Mouse (Mus musculus) forebrain, postnatal 0 days (tissue): ENCODE measurements around the gene Arl8a. TPM values are rescaled to one million over a fixed set of nuclear protein-coding genes. Genes with fewer than 3 reads are reported as not detected.

Experiments
- ATAC-seq: fragments of 200-750 bp; cut with Nextera tagmentation; 2 replicates; pipeline ENCODE4 v1.8.0; 2017; ENCODE audit warnings: mild to moderate bottlenecking, moderate library complexity
- DNase-seq: peaks from one replicate; pipeline ENCODE4 v3.0.0-alpha.2; 2015
- H3K27ac ChIP-seq: fragments of 300-500 bp; sonication (generic); 2 replicates; pipeline ENCODE4 v1.5.1; 2014; ENCODE audit warnings: low read depth, mild to moderate bottlenecking, antibody characterized with exemption, low read length, moderate library complexity, mixed read lengths
- H3K27me3 ChIP-seq: fragments of 300-500 bp; sonication (generic); 2 replicates; pipeline ENCODE4 v1.6.1; 2014; ENCODE audit warnings: mild to moderate bottlenecking, low read length, mixed read lengths; ENCODE audit not compliant: insufficient read depth
- H3K36me3 ChIP-seq: fragments of 300-500 bp; sonication (generic); 2 replicates; pipeline ENCODE4 v1.6.1; 2014; ENCODE audit warnings: mild to moderate bottlenecking, moderate library complexity; ENCODE audit not compliant: insufficient read depth
- H3K4me1 ChIP-seq: fragments of 300-500 bp; sonication (generic); 2 replicates; pipeline ENCODE4 v1.6.1; 2014; ENCODE audit warnings: antibody characterized with exemption; ENCODE audit not compliant: insufficient read depth
- H3K4me2 ChIP-seq: fragments of 300-500 bp; sonication (generic); 2 replicates; pipeline ENCODE4 v1.6.1; 2014; ENCODE audit warnings: low read depth, mild to moderate bottlenecking, moderate library complexity
- H3K4me3 ChIP-seq: fragments of 300-500 bp; sonication (generic); 2 replicates; pipeline ENCODE4 v1.5.1; 2014; ENCODE audit warnings: low read depth, low read length, mixed read lengths
- H3K9ac ChIP-seq: fragments of 300-500 bp; sonication (generic); 2 replicates; pipeline ENCODE4 v1.6.1; 2014; ENCODE audit warnings: mild to moderate bottlenecking
- H3K9me3 ChIP-seq: fragments of 300-500 bp; sonication (generic); 2 replicates; pipeline ENCODE4 v1.6.1; 2016; ENCODE audit warnings: low read length
- CTCF ChIP-seq: sonication (generic); IDR thresholded peaks from 2 replicates; pipeline ENCODE4 v1.5.1; 2016; ENCODE audit warnings: antibody characterized with exemption, control low read depth, low read depth
- WGBS: fragments of 180-500 bp; shearing (Covaris S2); extraction: QIAGEN DNeasy Blood & Tissue Kit; methylation state at CpG from one replicate; pipeline ENCODE4 v1.1.7; 2014; 5-methylcytosine and 5-hydroxymethylcytosine counted together
- polyA plus RNA-seq: library from polyadenylated mRNA; unstranded; fragments of >200 nt; fragmentation: Nextera tagmentation; extraction: Ambion mirVana; gene quantifications from 2 replicates; pipeline ENCODE4 v1.2.1, GENCODE M21; 2015
- total RNA-seq: library from RNA; depleted of rRNA; stranded (reverse); fragments of >200 nt; gene quantifications from 2 replicates; pipeline ENCODE4 v1.2.3, GENCODE M21; 2014

The Arl8a gene
- total and polyA plus RNA-seq, 2 experiments from 2014 or later: 344 to 457 TPM

DNA sequence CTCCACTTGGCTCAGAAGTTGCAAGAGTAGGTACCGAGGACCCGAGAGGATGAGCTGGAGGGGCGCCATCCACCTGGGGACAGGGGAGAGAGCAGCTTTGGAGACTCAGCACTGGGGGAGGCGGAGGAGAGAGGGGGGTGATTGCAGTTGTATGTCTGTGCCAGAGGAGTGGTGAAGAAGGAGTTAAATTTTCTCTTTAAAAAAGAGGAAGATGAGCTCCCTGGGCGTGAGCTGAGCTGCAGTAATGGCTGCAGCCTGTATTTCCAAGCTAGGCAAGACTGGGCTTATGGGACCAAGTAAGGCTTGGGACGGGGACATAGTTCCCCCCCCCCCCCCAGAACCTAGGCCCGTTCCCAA lies 1.1 kb downstream of the Arl8a start:
- H3K4me1 ChIP-seq: peaks cover 6% of the 10 kb centered on the region
- H3K36me3 ChIP-seq: peaks cover 15% of the 10 kb centered on the region; the same call in 1 of the 2 replicates
- peak; percentile 26 for ATAC-seq
- H3K27ac ChIP-seq: peak overlapping the region; percentile 97
- H3K4me3 ChIP-seq: peak overlapping the region; percentile 98
- 5% methylated on average over 7 of the region's 7 CpGs for WGBS
- H3K9ac ChIP-seq: peak overlapping the region; percentile 99
- H3K27me3 ChIP-seq: no peaks in the 10 kb centered on the region
- TF ChIP-seq CTCF: no peak
- DNase-seq: no peak
- peak overlapping the region; percentile 91 for H3K4me2 ChIP-seq
- H3K9me3 ChIP-seq: no peaks in the 10 kb centered on the region

DNA sequence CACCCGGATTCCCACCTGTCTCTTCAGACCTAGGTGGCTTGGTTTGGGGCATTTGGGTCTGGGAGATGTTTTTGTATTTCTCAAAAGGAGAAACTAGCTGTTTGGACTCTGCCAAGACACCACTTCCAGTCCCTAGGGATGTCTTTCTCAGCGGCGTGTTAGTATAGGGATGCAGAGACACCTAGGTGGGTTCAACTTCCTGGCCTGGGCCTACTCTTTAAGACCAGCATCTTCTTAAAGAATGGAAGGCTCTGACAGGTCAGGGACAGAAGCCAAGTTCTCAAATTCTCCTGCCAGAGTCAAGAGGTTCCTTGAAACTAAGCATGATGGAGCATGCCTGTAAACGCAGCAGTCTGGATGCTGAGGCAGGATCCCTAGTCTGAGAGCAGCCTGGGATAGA lies 1.9 kb downstream of the Arl8a start:
- Histone ChIP-seq H3K27ac (peak overlapping the region; percentile 97), H3K36me3 (peaks cover 21% of the 10 kb centered on the region), H3K4me1 (peaks cover 6% of the 10 kb centered on the region), H3K4me2 (peak overlapping the region; percentile 91), H3K9me3 (no peaks in the 10 kb centered on the region), H3K27me3 (no peaks in the 10 kb centered on the region), H3K9ac (peak overlapping the region; percentile 99), H3K4me3 (peak overlapping the region; percentile 98)
- TF ChIP-seq CTCF: no peak
- ATAC-seq (no peak), DNase-seq (no peak)
- 51% methylated on average over 4 of the region's 4 CpGs for WGBS

DNA sequence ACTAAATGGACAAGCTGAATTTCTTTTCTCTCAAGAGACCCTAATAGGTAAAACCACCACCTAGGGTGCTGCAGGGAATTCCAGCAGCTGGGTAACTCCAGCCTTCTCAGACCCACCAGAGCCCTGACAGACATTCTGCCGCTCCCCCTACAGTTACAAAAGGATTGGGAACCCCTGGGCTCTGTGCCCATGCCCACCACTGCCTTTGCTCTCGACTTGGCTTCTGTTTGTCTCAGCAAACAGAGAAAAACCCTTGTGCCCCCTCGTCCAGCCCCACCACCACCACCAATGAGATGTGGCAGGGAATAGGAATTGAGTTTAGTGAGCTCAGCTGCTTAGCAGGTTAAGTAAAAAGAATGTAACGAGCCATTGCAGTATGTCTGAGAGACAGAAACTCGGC lies 2.4 kb downstream of the Arl8a start:
- 14% methylated on average over 5 of the region's 5 CpGs for WGBS
- Histone ChIP-seq H3K4me2 (peak overlapping the region; percentile 91), H3K4me3 (peak overlapping the region; percentile 98), H3K4me1 (peaks cover 6% of the 10 kb centered on the region), H3K36me3 (peaks cover 22% of the 10 kb centered on the region), H3K27ac (peak overlapping the region; percentile 97; the same call in 1 of the 2 replicates), H3K27me3 (no peaks in the 10 kb centered on the region), H3K9ac (0 out of 2 replicates have a peak overlapping the region, but pooled peaks have one; percentile 99), H3K9me3 (no peaks in the 10 kb centered on the region)
- no peak for ATAC-seq
- TF ChIP-seq CTCF: peak; percentile 22; the same call in 1 of the 2 replicates
- peak; percentile 65 for DNase-seq

DNA sequence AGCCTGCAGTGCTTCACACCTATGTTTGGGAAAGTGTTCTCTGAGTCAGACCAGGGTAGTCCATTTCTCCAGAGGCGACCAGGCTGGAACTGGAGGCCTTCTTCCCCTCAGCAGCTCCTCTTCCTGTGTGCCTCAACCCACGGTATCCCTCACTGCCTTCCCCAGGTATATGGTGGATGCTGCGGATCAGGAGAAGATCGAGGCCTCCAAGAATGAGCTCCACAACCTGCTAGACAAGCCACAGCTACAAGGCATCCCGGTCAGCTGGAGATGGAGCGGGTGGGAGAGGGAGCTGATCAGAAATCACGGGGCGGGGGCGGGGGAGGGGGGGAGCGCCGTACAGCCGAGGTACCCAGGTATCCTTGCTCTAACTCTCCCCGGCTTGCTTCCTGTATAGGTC lies 7.4 kb downstream of the Arl8a start:
- peak overlapping the region; percentile 12; the same call in 1 of the 2 replicates for H3K4me3 ChIP-seq
- peak overlapping the region; percentile 57 for H3K9ac ChIP-seq
- 13% methylated on average over 13 of the region's 13 CpGs for WGBS
- peaks cover 13% of the 10 kb centered on the region for H3K4me1 ChIP-seq
- no peaks in the 10 kb centered on the region for H3K27me3 ChIP-seq
- no peak for DNase-seq
- ATAC-seq: peak; percentile 25
- no peak for TF ChIP-seq CTCF
- peak overlapping the region; percentile 95 for H3K27ac ChIP-seq
- H3K36me3 ChIP-seq: peaks cover 44% of the 10 kb centered on the region
- no peaks in the 10 kb centered on the region for H3K9me3 ChIP-seq
- peak overlapping the region; percentile 32 for H3K4me2 ChIP-seq

DNA sequence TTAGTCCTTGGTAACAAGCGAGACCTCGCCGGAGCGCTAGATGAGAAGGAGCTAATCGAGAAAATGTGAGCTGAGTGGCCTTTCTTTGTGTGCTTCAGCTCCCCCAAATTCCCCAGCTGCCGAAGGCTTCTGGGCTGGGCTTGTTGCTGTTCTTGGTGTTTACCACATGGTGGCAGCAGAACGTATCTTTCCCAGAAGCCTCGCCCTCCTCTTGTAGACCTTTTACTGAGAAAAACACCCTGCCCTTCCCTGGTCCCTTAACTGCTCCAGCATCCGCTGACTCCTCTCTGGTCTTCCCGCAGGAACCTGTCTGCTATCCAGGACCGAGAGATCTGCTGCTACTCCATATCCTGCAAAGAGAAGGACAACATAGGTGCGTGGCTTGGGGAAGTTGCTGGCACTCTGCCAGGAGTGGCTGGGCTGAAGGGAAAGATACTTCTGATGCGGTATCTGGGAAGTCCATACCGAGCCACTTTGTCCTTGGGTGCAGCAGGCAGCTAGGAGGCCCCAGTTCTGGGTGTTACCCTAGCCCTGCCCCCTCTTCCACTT lies 7.9 kb downstream of the Arl8a start:
- ATAC-seq (peak; percentile 71), DNase-seq (peak; percentile 95)
- Histone ChIP-seq H3K4me2 (peak overlapping the region; percentile 32), H3K4me3 (peak overlapping the region; percentile 12; the same call in 1 of the 2 replicates), H3K4me1 (peaks cover 12% of the 10 kb centered on the region), H3K27ac (peak overlapping the region; percentile 95), H3K36me3 (peaks cover 44% of the 10 kb centered on the region), H3K9me3 (no peaks in the 10 kb centered on the region), H3K27me3 (no peaks in the 10 kb centered on the region), H3K9ac (peak overlapping the region; percentile 57)
- WGBS: under 1% methylated on average over 14 of the region's 14 CpGs
- peak; percentile 87 for TF ChIP-seq CTCF

DNA sequence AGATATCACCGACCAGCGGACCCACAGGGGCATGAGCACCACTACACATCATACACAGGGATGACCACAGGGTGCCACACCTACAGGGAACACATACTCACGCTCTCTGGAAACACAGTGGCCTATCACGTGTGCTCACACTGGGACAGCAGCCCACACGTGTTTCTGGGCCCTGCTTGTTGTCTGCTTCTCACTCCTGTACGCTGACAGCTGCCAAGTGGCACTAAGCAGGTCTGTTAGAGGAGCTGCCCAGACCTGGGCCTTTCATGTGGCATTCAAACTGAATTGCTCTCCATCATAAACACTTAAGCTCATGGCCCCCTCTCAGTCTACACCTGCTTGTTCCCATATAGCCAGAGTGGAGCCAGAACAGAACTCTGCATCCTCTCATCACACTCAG lies 9.7 kb downstream of the Arl8a start:
- no peak for ATAC-seq
- Histone ChIP-seq H3K9ac (no peak overlapping the region), H3K27ac (no peak overlapping the region), H3K4me2 (no peak overlapping the region), H3K27me3 (no peaks in the 10 kb centered on the region), H3K4me3 (no peak overlapping the region), H3K4me1 (peaks cover 7% of the 10 kb centered on the region; the same call in 1 of the 2 replicates), H3K9me3 (no peaks in the 10 kb centered on the region), H3K36me3 (peaks cover 40% of the 10 kb centered on the region)
- 64% methylated on average over 6 of the region's 6 CpGs for WGBS
- DNase-seq: no peak
- no peak for TF ChIP-seq CTCF

DNA sequence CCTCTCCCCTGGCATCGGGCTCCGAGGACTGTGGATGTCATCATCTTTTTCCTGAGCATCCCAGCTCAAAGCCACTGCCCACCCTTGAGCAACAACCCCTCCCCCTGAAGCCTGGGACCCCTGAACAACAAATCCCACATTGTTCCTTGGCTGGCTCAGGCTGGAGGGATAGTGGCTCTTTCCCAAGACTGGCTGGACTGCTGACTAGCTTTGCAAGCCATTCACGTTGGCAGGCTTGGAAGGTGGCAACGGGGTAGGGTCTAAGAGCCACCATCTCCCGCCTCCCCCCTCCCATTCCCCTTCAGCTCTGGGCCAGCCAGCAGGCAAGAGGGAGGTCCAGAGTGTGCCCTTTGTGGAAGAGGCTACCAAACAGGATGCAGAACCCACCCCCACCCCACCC lies 12.0 kb downstream of the Arl8a start:
- DNase-seq (peak; percentile 76), ATAC-seq (peak; percentile 75)
- H3K27me3 ChIP-seq: no peaks in the 10 kb centered on the region
- no peak overlapping the region; the same call in 1 of the 2 replicates for H3K9ac ChIP-seq
- H3K4me1 ChIP-seq: peaks cover 7% of the 10 kb centered on the region; the same call in 1 of the 2 replicates
- no peak overlapping the region for H3K4me2 ChIP-seq
- H3K27ac ChIP-seq: peak overlapping the region; percentile 80
- TF ChIP-seq CTCF: no peak
- peaks cover 22% of the 10 kb centered on the region for H3K36me3 ChIP-seq
- WGBS: 20% methylated on average over 4 of the region's 5 CpGs
- no peak overlapping the region for H3K4me3 ChIP-seq
- no peaks in the 10 kb centered on the region for H3K9me3 ChIP-seq
